Mouse (Mus musculus): ENCODE data around the gene Oaz1. TPM values are rescaled to one million over a fixed set of nuclear protein-coding genes. Genes with fewer than 3 reads are reported as not detected.

The Oaz1 gene
- total RNA-seq, 2 experiments from 2014 or later, result 893 to 962 TPM

- DNase-seq, result no peak
- intact Hi-C loops (cut with DNase I), result loop anchor here (2.0 kb wide), 1 partner anchor 128 kb away; no protein-coding TSS in a partner anchor
Observed at GRCm38 (mm10) chr10:80876594-80876993, 50.1 kb downstream of the Oaz1 start.

Small RNAs within 50 kb of the gene (microRNA-seq; reads per million reads assigned to microRNA genes)
- 3.2 to 5.9 reads per million in 2 experiments for gene Mir1982

Other genes starting within 250 kb of the Oaz1 start
- 1 to 10 TPM; 4.5 to 4.7 TPM for gene Klf16, start 249.3 kb upstream of the Oaz1 start, total RNA-seq (2021)
- gene Abhd17a, start 236.3 kb upstream of the Oaz1 start, total RNA-seq (2021), result 10 to 100 TPM; 73.0 to 75.1 TPM
- gene Scamp4, start 223.8 kb upstream of the Oaz1 start, total RNA-seq (2021), result 10 to 100 TPM; 19.8 to 23.5 TPM
- gene Adat3, start 223.8 kb upstream of the Oaz1 start, total RNA-seq (2021), result 1 to 10 TPM; 1.6 to 1.8 TPM
- under 1 TPM; 0.55 to 0.71 TPM for gene Gm49322, start 220.6 kb upstream of the Oaz1 start, total RNA-seq (2021)
- 100 to 1,000 TPM; 123 to 131 TPM for gene Csnk1g2, start 203.8 kb upstream of the Oaz1 start, total RNA-seq (2021)
- gene Btbd2, start 169.6 kb upstream of the Oaz1 start, total RNA-seq (2021), result 10 to 100 TPM; 40.6 to 41.9 TPM
- 100 to 1,000 TPM; 166 to 169 TPM for gene Mknk2, start 148.5 kb upstream of the Oaz1 start, total RNA-seq (2021)
- 10 to 100 TPM in 1 of 2 experiments, 1 to 10 TPM in 1; 7.0 to 11.4 TPM for gene Mob3a, start 124.7 kb upstream of the Oaz1 start, total RNA-seq (2021)
- 1 to 10 TPM; 4.5 to 4.9 TPM for gene Izumo4, start 124.5 kb upstream of the Oaz1 start, total RNA-seq (2021)
- 10 to 100 TPM; 44.6 to 47.8 TPM for gene Ap3d1, start 84.4 kb upstream of the Oaz1 start, total RNA-seq (2021)
- gene Dot1l, start 71.5 kb upstream of the Oaz1 start, total RNA-seq (2021), result 10 to 100 TPM; 55.1 to 56.3 TPM
- gene Sf3a2, start 28.5 kb upstream of the Oaz1 start, total RNA-seq (2021), result 10 to 100 TPM; 27.0 to 31.6 TPM
- gene Plekhj1, start 28.0 kb upstream of the Oaz1 start, total RNA-seq (2021), result 10 to 100 TPM; 35.7 to 36.3 TPM
- gene Amh, start 21.4 kb upstream of the Oaz1 start, total RNA-seq (2021), result under 1 TPM; 0.56 to 0.65 TPM
- not detected for gene Jsrp1, start 13.2 kb upstream of the Oaz1 start, total RNA-seq (2021)
- 1 to 10 TPM; 4.2 to 5.7 TPM for gene Lingo3, start 17.4 kb downstream of the Oaz1 start, total RNA-seq (2021)
- gene Lsm7, start 28.6 kb downstream of the Oaz1 start, total RNA-seq (2021), result 10 to 100 TPM; 21.3 to 28.3 TPM
- 10 to 100 TPM; 26.6 to 28.5 TPM for gene Sppl2b, start 28.6 kb downstream of the Oaz1 start, total RNA-seq (2021)
- not detected for gene Tmprss9, start 45.2 kb downstream of the Oaz1 start, total RNA-seq (2021)
- gene Timm13, start 74.3 kb downstream of the Oaz1 start, total RNA-seq (2021), result 100 to 1,000 TPM; 145 to 161 TPM
- gene Lmnb2, start 91.6 kb downstream of the Oaz1 start, total RNA-seq (2021), result 1 to 10 TPM; 5.1 to 7.0 TPM
- 10 to 100 TPM; 13.6 to 17.2 TPM for gene Gadd45b, start 103.4 kb downstream of the Oaz1 start, total RNA-seq (2021)
- gene Gng7, start 188.3 kb downstream of the Oaz1 start, total RNA-seq (2021), result under 1 TPM; 0.27 to 0.31 TPM
- under 1 TPM in 1 of 2 experiments, not detected in 1; 0.10 TPM for gene Diras1, start 199.0 kb downstream of the Oaz1 start, total RNA-seq (2021)
- 10 to 100 TPM; 13.6 to 14.8 TPM for gene Slc39a3, start 210.8 kb downstream of the Oaz1 start, total RNA-seq (2021)
- gene Sgta, start 233.5 kb downstream of the Oaz1 start, total RNA-seq (2021), result 10 to 100 TPM; 91.5 to 93.3 TPM
- 10 to 100 TPM; 10.3 to 10.9 TPM for gene Thop1, start 243.4 kb downstream of the Oaz1 start, total RNA-seq (2021)